Mouse (Mus musculus): ENCODE data around the gene Olfr829. TPM values are rescaled to one million over a fixed set of nuclear protein-coding genes. Genes with fewer than 3 reads are reported as not detected.
"Not testable (repeated sequence)": the region's sequence is repeated elsewhere in the genome, so short reads cannot be mapped to it uniquely, and the experiment has no call there.

Olfr829 gene
- total RNA-seq (2014; fragmentation: Nextera tagmentation) (not detected in 2 replicates), total RNA-seq (2017) (not detected in 2 replicates)

- ATAC-seq (replicated peaks; ENCODE audit: low FRiP score, low TSS enrichment, poor library complexity, severe bottlenecking) = no peak
Observed at GRCm38 (mm10) chr9:18854633-18855032, at the start of gene Olfr829. Olfr829 (plus strand) TSS chr9:18854933.

GRCm38 (mm10) chr9:18819426-18819825, 35.3 kb upstream of the Olfr829 start, which contains the start of gene Olfr828:
Olfr828 (minus strand) TSS chr9:18819526.
- ATAC-seq (replicated peaks; ENCODE audit: low FRiP score, low TSS enrichment, poor library complexity, severe bottlenecking) = no peak

GRCm38 (mm10) chr9:18874393-18874792, 19.7 kb downstream of the Olfr829 start, which contains the start of gene Olfr830:
Olfr830 (plus strand) TSS chr9:18874693.
- ATAC-seq (replicated peaks; ENCODE audit: low FRiP score, low TSS enrichment, poor library complexity, severe bottlenecking) = no peak

DNA sequence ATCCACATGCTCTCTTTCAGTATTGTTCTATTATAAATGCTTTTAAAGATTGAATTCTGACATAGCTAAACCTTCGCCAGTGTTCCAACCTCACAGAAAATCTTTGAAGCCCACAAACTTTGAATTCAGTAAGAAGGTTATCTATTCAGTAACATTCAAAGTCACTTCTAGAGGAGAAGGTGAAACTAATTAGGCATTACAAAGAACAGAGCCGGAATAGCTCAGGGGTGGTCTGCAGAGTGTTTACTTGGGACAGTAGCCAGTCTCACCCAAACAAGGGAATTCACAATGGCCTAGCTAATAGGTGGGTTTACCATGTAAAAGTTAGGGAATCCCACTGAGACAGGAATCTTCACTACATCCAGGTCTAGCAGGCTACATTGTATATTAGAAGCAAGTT, 53.0 kb downstream of the Olfr829 start:
- not testable (repeated sequence) for ATAC-seq (replicated peaks; ENCODE audit: low FRiP score, low TSS enrichment, poor library complexity, severe bottlenecking)

Other genes starting within 250 kb of the Olfr829 start
- gene Muc16, start 180.4 kb upstream of the Olfr829 start, total RNA-seq (2014; fragmentation: Nextera tagmentation) = not detected in 2 replicates
- not detected in 2 replicates for gene Muc16, start 180.4 kb upstream of the Olfr829 start, total RNA-seq (2017)
- gene Olfr24, start 90.9 kb upstream of the Olfr829 start, total RNA-seq (2014; fragmentation: Nextera tagmentation) = not detected in 2 replicates
- gene Olfr24, start 90.9 kb upstream of the Olfr829 start, total RNA-seq (2017) = not detected in 2 replicates
- not detected in 2 replicates for gene Olfr828, start 35.4 kb upstream of the Olfr829 start, total RNA-seq (2014; fragmentation: Nextera tagmentation)
- gene Olfr828, start 35.4 kb upstream of the Olfr829 start, total RNA-seq (2017) = not detected in 2 replicates
- gene Olfr830, start 19.8 kb downstream of the Olfr829 start, total RNA-seq (2014; fragmentation: Nextera tagmentation) = not detected in 2 replicates
- not detected in 2 replicates for gene Olfr830, start 19.8 kb downstream of the Olfr829 start, total RNA-seq (2017)
- gene Olfr832, start 82.2 kb downstream of the Olfr829 start, total RNA-seq (2014; fragmentation: Nextera tagmentation) = not detected in 2 replicates
- not detected in 2 replicates for gene Olfr832, start 82.2 kb downstream of the Olfr829 start, total RNA-seq (2017)
- not detected in 2 replicates for gene Olfr834, start 133.1 kb downstream of the Olfr829 start, total RNA-seq (2014; fragmentation: Nextera tagmentation)
- not detected in 2 replicates for gene Olfr834, start 133.1 kb downstream of the Olfr829 start, total RNA-seq (2017)
- gene Olfr835, start 177.8 kb downstream of the Olfr829 start, total RNA-seq (2014; fragmentation: Nextera tagmentation) = not detected in 2 replicates
- gene Olfr835, start 177.8 kb downstream of the Olfr829 start, total RNA-seq (2017) = not detected in 2 replicates

Data from megakaryocyte-erythroid progenitor cell, adult 5-6 weeks (primary cell).